Mouse (Mus musculus): ENCODE measurements around the gene Sdha.

Gene Sdha

DNA sequence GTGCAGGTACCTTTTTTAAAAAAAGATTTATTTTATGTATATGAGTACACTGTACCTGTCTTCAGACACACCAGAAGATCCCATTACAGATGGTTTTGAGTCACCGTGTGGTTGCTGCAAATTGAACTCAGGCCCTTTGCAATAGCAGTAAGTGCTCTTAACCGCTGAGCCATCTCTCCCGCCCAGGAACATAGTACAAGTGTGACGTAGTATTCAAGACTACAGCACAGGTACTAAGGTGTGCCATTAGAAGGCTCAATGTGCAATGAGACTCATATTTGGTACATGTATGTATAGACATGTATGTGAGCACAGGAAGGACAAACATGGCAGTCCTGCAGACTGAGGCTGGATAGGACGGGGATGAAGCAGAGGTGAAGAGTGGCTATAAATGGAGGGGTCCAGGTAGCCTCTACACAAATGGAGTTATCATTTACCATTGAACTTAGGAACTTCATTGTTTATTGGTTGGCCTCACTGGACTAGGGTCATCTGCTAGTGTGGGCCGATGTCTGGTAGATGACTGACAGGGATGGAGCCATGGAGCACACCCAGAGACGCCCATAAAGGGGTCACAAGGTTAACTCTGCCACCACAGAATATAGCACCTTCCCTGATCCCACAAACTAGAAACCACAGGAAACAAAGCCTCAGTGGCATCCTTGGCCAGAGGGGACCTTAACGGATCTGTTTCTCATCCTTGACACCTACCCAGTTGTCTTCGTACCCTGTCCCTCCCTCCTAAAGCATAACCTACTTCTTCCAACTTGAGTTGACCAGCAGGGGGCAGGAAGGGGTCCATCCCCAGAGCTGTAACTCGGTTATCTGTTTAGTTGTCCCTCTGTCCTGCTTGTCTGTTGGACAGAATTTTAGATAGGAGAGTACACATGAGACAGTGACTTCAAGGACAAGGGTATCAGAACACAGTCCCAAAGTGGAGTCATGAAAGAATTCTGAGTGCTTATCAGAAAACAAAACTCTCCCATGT lies 47.7 kb downstream of the Sdha start:
- no peak for DNase-seq

DNA sequence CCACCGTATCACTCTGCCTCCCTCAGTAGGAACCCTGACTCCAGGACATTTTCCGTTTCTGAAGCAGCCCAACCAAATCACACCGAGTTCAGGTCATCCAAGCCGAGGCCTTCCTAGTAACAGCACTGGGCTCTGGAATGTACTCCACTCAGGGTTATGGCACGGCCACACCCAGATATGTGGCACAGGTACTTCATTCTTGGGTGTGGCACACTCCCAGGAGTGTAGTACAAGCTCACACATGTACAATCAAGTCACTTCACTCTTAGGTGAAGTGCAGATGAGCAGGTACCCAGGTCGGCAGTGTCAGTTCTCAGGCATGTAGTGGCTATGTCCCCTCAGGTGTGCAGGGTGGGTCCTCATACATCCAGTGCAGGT lies 48.5 kb downstream of the Sdha start:
- DNase-seq = no peak

DNA sequence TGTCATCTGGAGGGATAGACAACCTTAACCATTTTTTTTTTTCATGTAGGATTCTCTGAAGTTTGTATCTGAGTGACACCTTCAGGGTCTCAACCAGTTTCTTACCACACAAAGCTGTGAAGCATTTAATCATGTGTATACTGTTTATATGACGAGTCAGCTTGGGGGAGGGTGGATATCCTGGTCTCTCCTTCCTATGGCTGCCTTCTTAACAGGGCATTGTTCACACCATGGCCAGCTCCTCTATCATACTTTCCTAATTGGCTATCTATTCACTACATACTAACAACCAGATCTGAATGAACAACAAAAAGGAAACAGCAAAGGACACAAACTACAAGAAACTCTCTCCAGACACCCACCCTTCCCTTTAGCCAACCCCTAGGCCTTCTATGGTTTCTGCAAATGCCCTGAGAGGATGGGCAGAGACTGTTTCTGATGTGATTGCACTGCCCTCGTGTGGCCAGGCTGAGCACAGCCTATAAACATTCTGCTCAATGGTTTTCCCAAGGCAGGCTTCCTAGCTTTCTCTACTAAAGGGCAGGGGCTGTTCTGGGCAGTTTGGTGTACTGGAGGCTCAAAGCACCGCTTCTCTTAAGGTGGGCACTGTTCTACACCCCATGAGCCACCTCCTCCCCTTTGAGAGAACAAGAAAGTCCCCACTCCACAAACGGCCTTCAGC lies 49.0 kb downstream of the Sdha start:
- DNase-seq = peak; percentile 65 to 68

DNA sequence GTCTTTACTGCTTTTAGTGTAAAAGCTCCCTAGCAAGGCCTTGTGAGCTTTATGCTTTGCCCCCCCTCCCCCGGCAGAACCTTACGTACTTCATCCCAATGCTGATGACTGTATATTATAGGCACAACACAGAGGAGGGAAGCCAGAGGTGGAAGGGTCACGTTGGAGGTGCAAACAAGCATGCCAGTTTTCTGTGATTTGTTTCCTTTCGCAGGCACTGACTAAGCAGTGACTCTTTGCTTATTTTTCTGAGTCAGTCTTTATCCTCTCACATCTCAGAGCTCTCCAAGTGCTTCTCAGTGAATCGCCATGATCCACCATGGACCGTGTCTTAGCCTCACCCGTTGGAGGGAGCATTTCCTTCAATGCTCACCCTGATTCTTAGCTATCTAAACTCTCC lies 53.7 kb downstream of the Sdha start:
- DNase-seq = no peak

DNA sequence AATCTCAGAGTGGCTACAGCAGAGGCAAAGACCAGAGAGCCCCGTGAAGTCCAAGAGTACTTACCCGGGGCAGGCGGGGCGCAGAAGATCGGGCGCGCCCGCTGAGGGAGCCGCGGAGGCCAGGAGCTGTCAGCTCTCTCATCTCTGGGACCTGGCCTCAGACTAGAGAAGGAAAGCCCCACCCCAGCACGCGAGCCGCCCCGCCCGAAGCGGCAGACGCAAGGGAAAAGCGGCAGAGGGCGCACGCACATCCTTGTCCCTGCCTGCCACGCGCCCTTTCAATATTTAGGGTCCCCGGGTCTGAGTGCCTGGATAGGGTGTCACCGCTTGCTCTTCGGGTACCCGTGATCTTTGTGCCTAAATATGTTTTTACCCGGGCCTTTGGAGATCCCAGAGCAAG lies 57.9 kb downstream of the Sdha start, which contains the start of gene Ahrr:
Gene Ahrr, minus strand, starts transcription at position 165 of the 400 bp plus-strand sequence.
- DNase-seq = no peak

DNA sequence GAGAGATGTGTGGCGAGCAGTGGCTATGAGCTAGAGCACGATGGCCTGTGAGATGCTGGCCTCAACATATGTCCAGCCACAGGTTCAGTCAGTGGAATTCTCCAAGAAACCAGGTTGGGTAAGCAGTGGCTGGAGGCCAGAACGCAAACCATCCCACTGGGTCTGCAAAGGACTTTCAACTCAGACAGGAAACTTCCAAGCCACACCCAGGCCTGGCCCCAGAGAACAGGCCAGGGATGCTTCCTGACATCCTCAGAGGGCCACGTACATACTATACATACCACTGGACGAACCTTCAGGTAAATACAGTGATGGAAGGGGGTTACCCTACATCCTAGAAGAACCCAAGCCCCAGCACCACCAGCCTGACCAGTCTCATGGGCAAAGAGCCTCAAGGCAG lies 60.4 kb downstream of the Sdha start:
- no peak for DNase-seq

DNA sequence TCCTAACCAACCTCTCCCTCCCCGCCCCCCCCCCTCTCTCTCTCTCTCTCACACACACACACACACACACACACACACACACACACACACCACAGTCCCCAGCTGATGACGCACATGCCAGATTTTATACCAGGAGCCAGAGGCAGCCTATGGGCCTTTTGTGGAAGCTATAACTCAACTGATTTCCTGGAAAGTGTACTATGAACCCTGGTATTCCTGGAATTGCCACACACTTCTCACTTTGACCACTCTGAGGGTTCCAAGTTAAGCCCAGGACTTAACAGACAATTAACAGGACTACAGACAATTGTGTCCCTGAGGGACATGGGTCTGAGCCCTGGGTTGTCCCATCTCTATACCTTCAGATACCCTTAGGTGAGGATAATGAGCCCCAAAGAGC lies 67.8 kb downstream of the Sdha start:
- DNase-seq = no peak

DNA sequence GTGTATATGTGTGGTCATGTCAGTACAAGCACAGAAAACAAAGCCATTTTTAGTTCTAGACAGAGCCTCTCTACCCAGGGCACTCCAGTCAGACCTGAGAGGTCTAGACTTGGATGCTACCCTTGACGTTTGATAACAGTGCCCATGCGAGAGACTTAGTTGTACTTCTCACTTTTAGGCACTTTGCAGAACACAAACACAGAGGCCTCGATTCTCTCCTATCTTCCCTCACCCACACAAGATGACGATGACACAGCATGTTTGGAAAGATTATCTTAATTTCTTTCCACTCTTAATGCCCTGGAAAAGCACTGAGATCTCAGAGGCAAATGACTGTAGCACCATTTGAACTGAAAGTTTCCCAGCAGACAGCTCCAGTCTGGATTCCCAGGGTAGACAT lies 74.4 kb downstream of the Sdha start:
- DNase-seq = no peak

All from cerebellum, postnatal 36 days (tissue).